Mouse (Mus musculus) thymus, adult 2 months (tissue): ENCODE measurements around the gene Ubl4b.

ENCODE experiments used
- CTCF ChIP-seq: fragments of 200-500 bp; IDR thresholded peaks from 2 replicates; pipeline ENCODE4 v1.5.1; 2012; ENCODE audit warnings: mild to moderate bottlenecking, control low read depth, low read length, moderate library complexity, borderline replicate concordance; ENCODE audit not compliant: control insufficient read depth, poor library complexity, insufficient read depth; ENCODE audit errors: extremely low read depth
- POLR2A ChIP-seq: fragments of 200-500 bp; IDR thresholded peaks from 2 replicates; pipeline ENCODE4 v1.6.1; 2012; ENCODE audit warnings: mild to moderate bottlenecking, low read length, control low read depth, moderate library complexity; ENCODE audit not compliant: control insufficient read depth, poor library complexity, insufficient read depth; ENCODE audit errors: extremely low read depth

DNA sequence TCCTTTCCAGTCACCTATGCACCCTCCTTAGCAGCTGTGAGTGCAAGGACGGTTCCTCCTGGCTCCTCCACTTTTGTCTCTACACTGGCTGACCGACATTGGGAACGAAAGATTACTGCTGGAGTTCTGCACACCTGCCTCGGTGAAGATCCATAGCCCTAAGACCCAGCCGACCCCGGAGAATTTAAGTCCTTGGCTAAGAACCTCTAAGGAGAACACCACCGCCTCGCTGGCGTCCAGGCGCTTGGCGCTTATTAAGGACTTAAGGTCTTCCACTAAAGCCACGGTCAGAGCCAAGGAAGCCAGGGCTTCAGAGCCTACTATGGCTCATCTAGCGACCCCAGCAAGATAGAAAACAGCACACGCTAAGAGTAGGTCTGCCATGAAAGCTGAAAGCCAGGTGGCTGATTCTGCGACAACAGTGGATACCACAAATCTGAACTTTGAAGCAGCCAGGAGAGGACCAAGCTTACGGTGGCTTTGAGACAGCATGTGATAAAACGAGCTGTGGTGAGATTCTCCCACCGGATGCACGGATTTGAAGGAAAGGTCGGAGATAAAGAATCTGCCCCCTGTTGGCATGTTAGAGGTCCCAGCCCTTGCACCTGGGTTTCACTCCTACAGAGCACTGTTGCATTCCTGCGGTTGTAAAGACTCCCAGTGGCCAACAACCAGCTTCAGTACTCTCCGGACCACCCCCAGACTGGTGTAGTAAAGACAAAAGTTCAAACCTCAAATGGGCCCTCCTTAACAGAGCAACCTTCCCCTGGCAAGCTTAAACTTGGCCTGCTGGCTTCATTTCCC lies 42.9 kb upstream of the Ubl4b start:
- TF ChIP-seq CTCF (no peak), POLR2A (no peak)
